Mouse (Mus musculus) retina, postnatal 7 days (tissue): Measurements from ENCODE around the gene Cpa2.

ENCODE experiments used
- DNase-seq: peaks from one replicate; pipeline ENCODE4 v3.0.0-alpha.2; 2012; ENCODE audit warnings: low read depth, low spot score

Cpa2 gene

GRCm38 (mm10) chr6:30576477-30577203 is 35.3 kb downstream of the Cpa2 start:
- no peak for DNase-seq

- no peak for DNase-seq
Measured at GRCm38 (mm10) chr6:30579961-30580840, 38.8 kb downstream of the Cpa2 start.

DNA sequence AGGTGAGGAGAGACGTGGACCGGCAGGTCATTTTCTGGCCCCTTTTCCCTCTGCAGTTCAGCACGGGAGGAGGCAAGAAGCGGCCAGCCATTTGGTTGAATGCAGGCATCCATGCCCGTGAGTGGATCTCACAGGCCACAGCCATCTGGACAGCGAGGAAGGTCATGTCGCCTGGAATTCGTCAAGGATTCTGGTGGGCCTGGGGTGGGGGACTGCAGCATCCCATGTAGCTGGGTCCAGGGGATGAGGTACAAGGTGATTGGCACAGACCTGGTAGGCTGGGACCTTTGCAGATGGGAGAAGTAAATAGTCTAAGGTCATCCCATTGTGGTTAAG is 39.4 kb downstream of the Cpa2 start:
- DNase-seq, result no peak

DNA sequence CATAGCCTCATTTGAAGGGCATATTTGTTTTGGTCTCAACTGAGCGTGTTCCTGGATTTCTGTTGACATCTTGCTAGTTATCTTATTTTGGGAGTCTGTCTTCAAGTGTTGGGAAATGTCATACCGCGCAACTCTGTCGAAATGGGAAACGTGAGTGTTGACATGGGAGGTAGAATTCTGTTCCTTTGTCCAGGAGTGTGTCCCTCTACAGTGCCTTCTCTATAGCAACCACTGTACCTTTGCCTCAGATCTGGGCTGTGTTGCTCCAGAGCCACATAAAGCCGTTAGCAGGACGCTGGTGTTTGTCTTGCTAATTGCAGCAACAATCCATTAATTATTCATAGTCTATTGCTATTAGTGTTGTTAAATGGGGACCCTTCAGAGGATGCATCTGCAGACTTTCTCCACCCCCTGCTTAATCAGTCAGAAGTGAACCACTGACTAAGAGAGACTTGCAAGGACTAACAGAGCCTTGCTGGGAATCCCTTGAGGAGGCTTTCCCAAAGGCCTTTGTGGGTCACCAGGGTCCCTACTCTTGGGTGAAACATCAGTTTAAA is 45.6 kb downstream of the Cpa2 start:
- DNase-seq, result no peak

DNA sequence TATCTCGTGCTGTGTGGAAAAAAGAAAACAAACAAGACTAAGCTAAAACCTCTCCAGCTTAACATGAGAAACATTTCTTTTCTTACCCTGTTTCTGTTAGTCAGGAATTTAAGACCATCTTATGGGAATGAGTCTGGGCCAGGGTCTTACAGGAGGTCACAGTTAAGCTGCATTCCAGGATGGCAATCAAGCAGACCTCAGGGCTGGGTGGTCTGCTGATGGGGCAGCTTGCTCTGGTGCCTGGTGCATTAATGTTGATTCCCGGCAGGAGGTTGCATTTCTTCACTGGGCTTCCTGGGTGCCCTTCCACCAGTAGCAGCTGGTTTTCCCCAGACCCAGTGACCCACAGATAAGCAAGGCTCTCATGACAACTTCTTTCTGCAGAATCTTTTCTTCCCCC is 48.4 kb downstream of the Cpa2 start:
- no peak for DNase-seq

DNA sequence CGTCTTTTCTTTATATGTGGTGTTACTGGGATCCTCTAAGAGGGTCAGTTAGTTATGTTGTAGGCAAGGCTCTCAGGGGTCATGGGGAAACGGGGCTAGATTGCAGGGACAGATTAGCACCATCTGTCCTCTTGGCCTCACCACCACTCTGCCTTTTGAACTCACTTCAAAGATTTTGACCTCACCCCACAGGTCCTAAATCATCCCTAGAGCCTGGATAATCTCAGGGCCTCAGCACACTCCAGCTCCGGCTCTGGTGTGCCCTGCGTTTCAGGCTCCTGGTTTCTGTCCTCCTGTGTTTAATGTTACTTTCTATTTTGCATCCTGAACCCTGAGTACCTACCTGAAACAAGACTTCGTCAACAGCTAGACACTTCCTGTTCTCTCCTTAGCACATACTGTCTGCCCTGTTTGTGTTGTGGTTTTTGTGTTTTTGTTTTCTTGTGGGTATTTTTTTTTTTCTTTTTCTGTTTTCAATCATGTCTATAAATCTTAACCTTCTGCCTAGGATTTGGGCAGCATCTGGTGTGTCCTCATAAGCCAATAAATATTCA is 50.5 kb downstream of the Cpa2 start:
- DNase-seq, result no peak

DNA sequence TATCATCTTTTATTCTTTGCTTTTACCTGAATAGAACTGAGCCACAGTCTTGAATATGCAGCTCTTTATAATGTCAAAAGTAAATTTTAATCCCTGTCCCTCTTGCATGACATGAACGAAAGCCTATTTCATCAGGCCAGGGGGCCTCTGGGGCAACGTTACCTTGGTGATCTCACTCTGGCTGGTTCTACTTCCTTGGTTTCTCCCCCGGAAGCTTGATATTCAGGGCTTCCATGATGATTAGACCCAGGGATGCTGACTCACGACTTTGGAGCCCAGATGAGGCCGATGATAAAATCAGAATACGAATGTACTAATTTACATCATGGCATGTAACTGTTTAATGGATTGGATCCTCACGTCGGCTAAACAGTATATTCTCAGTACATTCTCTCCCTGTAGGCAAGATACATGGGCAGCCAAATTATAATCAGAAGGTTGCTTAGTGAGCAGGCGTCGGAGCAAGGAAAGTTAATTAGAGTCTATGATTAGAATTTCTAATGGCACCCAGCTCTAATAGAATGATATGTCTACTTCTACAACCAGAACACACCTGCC is 51.1 kb downstream of the Cpa2 start:
- no peak for DNase-seq

GRCm38 (mm10) chr6:30594364-30594763 is 53.0 kb downstream of the Cpa2 start:
- no peak for DNase-seq

- no peak for DNase-seq
Measured at GRCm38 (mm10) chr6:30596230-30596898, 55.0 kb downstream of the Cpa2 start.

- DNase-seq, result no peak
Measured at GRCm38 (mm10) chr6:30600033-30600432, 58.7 kb downstream of the Cpa2 start.

- no peak for DNase-seq
Measured at GRCm38 (mm10) chr6:30600995-30601394, 59.6 kb downstream of the Cpa2 start.

GRCm38 (mm10) chr6:30604342-30604867 is 63.0 kb downstream of the Cpa2 start:
- DNase-seq, result no peak

DNA sequence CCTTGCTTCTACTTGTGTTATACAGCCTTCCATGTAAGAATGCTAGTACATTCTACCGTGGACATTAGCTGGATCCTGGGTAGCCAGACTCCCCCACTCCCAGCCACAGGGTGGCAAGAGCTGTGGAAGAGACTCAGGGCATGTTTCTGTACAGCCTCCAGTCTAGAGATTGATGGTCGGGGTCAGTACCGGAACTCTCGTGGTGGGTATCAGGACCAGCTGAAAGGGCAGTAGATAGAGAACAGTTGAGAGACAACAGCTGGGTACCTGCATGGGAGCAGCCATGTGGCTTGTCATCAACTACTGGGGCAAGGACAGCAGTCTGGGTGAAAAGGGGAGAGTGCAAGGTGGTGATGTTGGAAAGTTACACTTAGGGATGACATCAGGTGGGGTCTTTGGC is 63.7 kb downstream of the Cpa2 start:
- no peak for DNase-seq

DNA sequence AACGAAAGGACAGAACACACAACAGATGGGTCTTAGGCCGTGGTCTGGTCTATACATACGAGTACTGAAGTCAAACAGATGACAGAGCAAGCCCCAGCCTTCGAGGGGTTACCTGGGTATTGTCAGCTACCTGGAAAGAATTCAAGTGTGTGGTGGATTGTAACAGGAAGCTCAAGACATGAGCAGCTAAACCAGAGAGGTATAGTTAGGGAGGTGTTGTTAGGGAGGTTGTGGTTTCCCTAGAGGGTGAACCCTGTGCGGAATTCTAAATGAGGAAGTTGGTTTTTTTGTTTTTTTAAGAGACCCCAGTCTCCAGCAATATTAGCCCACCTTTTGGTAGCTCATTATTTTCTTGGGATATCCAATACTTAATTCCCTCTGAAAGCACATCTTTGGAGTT is 64.3 kb downstream of the Cpa2 start:
- no peak for DNase-seq

GRCm38 (mm10) chr6:30610710-30611109 is 69.3 kb downstream of the Cpa2 start, which contains the start of gene Cpa5:
Cpa5 (plus strand) TSS chr6:30611010.
- no peak for DNase-seq

DNA sequence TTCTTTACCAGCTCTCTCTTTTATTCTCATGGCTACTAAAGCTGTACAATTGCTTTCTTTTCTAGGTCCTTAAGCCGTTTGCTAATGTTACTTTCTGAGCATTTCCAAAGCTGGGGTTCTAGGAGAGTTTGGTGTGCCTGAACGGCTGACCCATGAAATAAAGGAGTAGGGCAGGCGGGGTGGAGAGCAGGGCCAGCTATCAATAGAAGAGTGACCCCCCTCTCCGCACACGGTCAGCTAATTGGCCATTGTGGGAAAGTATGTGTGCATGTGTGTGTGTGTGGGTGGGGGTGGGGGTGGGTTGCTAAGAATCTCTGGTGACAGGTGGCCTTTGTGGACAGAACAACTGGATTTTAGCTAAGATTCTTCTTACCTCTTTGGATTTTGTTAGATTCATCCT is 69.8 kb downstream of the Cpa2 start:
- no peak for DNase-seq
